Mouse (Mus musculus): ENCODE data around the gene Rbm31y.
"Not testable (repeated sequence)": the region's sequence is repeated elsewhere in the genome, so short reads cannot be mapped to it uniquely, and the experiment has no call there.

Rbm31y gene

GRCm38 (mm10) chrY:17400461-17400860 is at the start of gene Rbm31y:
Gene Rbm31y, plus strand, starts transcription at chrY:17400761.
- in situ Hi-C loops (cut with MboI, MseI), result not testable (repeated sequence)

All from T-helper 1 cell (primary cell).